Mouse (Mus musculus): Measurements from ENCODE around the gene 4921536K21Rik. TPM values are rescaled to one million over a fixed set of nuclear protein-coding genes. Genes with fewer than 3 reads are reported as not detected.
"Not testable (repeated sequence)": the region's sequence is repeated elsewhere in the genome, so short reads cannot be mapped to it uniquely, and the experiment has no call there.

Gene 4921536K21Rik
- under 1 TPM; 0.56 to 0.81 (median 0.70) TPM for total RNA-seq (2022)

DNA sequence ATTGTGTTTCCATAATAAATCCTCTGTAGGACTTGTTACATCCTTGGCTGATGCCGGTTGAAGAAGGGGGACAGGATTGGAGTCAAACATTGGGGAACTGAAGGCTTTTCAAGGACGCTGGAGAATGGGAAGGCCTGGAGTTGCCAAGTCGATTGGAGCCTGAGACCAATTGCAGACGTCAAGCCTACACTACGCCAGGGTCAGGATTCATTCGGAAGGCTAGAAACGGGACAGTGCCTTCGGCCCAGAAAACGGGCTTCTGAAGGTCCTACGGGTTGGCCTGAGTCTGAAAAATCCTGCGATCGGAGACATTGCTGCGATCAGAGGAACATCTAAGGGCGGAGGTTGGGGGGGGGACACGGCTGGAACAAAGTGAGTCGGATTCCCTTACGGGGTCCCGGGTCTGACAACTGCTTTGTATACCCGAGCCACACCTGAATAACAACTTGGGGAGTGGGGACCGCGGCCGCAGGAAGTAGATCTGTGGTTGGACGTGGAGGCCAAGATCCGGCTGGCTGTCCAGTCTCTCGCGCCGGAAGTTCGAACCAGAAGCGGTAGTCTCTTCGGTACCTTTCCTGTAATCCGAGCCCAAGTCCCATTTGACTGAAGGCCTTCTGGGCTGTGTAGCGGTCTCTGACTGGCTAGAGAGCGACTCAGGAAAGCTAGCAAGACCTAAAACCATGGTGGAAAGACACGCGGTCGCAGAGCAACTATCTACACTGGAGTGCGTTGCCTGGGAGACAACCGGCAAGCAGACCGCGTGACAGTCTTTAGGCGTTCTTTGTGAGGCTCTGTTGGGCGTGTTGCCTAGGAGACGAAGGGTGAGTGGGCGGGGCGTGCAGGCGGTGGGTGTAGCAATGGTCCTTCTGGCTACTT, at the start of gene 4921536K21Rik, which contains the start of gene Dusp18:
Gene 4921536K21Rik, minus strand, starts transcription at position 693 of the 876 bp plus-strand sequence.
Gene Dusp18, plus strand, starts transcription at position 835 of the 876 bp plus-strand sequence.
- peak; percentile 93 for DNase-seq

DNA sequence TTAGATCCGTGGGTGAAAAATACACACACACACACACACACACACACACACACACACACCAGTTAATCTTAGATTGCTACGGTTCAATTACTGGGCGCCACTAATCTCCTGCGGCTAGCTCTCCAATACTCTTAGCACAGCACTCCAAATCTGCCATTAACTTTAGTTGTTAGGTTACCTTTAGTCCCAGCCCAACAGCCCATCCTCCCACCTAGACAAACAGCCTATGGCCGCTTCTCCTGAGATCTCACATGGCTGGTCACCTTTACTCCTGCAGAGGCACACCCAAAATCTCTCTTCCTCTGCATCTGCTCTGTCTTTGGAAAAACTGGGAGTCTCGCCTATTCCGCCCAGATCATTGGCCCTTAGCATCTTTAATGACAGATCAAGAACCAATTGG, 46.5 kb upstream of the 4921536K21Rik start:
- DNase-seq: no peak

DNA sequence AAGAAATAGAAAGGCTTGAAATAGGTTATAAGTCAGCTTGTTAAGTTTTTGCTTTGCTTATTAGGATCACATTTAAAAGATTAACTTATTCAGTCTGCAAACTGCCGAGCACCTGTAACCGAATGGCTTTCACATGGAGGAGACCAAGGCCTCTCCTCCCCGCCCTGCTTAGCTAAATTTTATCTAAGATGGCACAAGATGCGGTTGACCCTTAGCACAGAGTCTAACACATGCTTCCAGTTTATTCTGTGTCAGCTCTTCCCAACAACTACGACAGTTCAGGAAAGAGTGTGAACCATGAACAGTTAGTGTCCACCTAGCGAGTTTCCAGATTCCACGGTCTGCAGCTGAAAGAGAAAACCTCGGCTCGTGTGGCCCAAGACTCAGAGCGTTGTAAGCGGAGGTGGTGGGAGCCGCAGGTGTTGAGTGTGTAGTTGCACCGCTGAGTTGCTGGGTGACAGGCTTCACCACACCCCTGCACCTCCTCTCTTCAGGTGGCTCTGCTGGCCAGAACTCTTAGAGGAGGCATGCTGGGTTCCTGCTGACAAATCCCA, 42.5 kb upstream of the 4921536K21Rik start:
- no peak for DNase-seq

DNA sequence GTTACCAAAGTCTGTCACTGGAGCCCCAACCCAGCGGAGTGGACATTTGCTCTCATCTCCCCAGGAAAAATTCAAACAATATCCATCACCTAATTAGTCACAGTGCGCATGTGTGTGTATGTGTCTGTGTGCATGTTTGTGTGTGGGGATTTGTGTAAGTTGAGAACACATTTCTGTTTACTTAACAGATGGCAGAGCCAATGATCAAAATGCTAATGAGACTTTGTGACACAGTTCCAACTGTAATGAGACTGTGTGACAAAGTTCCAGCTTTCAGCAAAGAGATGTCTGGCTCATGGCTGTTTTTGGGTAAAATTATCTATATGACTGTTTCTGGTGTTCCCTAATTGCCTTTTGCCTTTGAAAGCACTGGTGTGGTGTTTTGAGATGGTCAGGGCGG, 41.4 kb upstream of the 4921536K21Rik start:
- no peak for DNase-seq

DNA sequence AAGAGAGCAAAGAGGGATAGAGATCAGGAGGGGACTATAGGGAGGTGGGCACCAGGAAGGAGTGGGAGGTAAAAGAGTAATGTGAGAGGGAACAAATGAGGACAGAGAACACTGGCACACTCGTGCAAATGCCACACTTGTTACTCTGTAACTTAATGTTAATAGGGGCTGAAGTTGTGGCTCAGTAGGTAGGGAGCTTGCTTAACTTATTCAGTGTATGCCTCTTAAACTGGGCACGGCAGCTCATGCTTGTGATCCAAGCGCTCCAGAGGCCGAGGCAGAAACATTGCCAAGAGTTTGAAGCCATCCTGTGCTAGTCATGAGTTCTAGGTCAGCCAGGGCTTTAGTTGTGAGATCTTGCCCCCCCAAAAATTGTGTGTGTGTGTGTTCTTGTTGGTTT, 40.2 kb upstream of the 4921536K21Rik start:
- DNase-seq: no peak

DNA sequence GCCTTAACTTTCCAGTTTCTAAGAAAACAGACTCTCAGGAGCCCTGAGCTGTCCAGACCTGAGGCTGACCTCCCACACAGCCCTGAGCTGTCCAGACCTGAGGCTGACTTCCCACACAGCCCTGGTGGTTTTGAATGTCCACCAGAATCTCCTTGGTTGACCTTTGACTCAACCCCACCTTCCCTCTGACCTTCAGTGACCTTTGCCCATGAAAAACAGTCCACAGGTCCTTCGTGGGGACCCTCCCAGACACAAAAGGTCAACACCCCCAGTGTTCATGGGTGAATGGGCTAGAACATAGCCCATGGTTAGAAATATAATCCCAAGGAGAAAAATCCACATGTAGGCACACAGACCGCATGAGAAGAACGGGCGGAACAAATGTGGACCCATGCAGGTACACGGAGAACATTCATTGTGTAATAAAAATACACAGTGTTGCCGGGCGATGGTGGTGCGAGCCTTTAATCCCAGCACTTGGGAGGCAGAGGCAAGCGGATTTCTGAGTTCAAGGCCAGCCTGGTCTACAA, 38.9 kb upstream of the 4921536K21Rik start:
- no peak for DNase-seq

DNA sequence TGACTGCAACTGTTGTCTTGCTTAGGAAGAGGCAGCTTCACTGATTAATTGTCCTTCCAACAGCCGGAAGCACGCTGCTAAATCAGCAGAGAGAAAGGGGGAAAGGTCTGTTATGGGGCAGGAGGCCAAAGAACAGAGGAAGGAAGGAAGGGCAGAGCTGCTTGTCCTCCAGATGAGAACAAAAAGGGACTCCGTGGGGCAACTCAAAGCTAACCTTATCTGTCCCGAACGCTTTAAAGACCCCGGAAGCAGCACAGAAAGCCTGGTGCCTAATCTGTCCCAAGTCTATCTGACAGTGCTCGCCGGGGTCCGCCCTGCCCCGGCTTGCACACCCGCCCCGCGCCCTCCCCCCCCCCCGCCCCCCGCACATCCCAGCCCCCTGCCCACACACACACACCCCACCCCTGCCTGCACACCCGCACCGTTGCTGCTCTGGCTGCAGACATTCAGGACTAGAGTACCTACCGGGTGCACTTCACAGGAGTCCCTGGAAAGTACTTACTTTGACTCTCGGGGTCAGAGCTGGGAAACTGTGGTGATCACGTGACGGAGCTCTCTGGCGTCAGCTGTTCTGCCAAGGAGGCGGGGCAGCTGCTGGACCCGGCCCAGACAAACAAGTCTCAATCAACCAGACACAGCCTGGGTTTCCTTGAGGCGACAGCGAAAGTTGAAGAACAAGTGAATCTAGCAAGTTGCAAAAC, 36.8 kb upstream of the 4921536K21Rik start, which contains the start of gene Tcn2:
Gene Tcn2, minus strand, starts transcription at position 649 of the 701 bp plus-strand sequence.
- peak; percentile 91 for DNase-seq

DNA sequence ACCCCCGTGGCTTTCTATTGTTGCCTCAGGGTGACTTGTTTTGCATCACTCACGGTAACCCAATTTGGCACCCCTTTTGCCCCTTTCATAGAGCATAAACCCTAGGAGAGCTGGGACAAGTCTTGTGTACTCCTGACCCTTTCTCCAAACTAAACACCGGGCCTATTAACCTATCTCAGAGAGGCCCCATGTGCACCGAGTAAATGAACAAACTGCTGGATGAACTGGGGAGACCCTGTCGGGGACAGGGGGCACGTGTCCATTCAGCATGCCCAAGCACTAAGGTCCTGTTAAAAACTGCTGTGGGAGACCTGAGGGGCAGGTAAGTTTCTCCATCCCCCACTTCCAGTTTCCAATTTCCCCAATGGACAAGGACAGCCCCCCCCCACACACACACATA, 36.0 kb upstream of the 4921536K21Rik start:
- no peak for DNase-seq

DNA sequence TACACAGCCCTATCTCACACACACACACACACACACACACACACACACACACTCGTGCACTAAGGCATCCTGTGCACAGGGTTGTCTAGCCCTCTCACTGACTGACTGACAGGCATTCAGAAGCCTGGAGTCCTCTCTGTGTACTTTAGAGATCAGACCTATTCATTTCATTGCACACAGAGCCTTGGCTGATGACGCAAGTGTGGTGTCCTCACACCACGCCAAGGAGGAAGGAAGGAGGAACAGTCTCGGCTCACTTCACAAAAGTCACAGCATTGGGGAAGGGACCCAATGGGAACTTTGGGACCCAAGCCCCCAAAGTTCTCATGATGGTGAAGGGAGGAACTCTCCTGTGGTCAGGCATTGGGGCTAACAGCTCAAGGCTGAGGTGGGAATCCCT, 35.1 kb upstream of the 4921536K21Rik start:
- DNase-seq: no peak

DNA sequence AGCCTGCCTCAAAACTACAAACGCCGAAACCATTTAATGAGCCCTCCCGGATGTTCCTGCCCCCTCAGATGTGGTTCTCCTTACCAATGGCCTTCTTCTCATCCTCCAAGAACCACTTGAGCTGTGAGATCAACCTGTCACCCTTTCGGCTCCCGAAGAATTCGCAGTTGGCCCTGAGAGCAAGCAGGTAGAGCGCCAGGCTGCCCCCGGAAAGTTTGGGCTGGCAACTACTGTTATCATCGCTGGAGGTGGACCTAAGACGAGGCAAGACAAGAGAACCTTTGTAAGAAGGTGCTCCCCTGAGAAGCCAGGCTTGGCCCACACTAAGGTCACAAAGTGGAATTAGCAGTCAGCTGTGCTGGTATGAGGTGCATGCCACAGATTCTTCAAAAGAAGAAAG, 31.0 kb upstream of the 4921536K21Rik start:
- no peak for DNase-seq

DNA sequence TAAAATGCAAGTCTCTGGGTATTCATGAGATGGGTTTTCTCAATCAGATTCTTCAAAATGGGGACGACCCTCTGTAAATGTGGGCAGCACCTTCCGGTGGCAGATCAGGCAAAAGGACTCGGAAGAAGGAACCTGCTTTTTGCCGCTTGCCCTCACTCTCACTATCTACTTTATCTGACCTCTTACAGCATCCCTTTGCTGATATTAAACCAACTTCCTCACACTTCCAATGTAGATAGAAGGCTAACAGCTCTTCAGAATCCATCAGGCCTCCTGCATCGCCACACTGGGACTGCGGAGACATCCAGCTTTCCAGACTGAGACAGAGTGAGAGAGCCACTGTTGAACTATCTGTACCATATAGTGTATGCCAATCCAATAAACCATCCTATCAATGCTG, 27.8 kb upstream of the 4921536K21Rik start:
- DNase-seq: no peak

DNA sequence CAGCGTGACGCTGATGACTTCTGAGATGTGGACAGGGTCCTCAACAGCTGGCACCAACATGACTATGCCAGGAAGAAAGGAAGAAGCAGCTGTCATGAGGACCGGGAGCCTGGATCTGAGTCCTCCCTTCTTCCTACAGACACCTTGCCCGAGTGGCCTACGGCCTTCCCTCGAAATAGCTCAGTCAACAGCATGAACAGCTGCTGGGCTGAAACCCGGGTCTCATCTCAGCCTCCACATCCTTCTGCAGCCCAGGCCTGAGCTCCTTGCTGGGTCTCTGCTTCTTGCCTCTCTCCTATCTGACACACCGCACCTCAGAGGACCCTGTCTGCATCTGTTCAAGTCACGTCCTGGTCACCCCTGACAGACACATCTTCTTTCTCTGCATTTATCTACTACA, 27.2 kb upstream of the 4921536K21Rik start:
- DNase-seq: no peak

DNA sequence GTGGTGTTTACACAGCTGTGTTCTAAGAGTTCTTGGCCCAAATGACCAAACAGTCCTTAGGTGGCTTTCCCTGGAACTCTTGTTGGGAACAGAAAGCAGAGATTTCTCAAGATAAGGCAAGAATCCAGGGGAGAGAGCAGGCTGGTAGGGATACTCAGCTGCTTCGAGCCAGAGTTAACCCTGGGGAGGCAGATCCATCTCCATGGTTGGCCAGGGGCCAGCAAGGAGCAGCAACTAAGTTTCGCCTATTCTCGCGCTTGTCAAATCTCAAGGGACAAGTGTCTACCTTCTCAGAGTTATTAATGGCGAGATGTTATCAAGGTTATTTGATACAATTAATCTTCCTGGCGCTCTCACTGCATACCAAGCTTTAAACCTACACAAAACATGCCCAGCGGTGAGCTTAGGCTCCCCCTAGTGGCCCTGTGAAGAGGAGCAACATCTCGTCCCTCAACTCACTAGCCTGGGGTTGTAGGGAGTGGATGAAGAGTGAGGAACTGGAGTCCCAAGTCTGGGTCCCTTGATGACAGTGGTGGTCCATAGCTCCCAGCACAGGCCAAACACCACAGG, 26.5 kb upstream of the 4921536K21Rik start:
- DNase-seq: no peak

DNA sequence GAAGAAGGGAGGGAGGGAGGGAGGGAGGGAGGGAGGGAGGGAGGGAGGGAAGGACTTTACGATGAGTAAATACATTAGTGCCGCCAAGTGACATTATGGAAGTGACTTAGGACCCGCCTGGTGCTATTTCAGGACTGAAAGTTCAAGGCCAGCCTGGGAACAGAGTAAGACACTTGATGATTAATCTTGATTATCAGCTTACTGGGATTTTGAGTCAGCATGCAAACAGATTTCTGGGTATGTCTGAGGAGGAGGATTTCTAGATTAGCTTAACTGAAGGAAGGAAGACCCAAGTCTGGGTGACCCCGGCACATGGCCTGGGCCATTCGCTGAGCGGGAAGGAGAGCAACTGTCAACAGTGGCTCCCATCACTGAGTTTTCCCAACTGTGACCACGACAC, 25.6 kb upstream of the 4921536K21Rik start:
- peak; percentile 59 for DNase-seq

DNA sequence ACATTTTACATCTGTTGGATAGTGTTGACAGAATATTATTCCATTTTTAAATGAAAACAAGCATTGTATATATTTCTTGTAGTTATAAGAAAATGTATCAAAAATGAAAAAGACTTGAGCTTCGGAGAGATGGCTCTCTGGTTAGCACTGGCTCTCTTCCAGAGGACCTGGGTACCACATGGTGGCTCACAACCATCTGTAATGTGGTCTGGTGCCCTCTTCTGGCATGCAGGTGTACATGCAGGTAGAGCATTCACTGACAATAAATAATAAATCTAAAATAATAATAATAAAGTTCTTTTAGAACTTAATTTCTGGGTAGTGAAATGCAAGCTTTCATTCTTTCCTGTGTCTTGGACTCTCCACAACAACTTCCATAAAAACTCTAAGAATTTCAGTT, 23.8 kb upstream of the 4921536K21Rik start:
- DNase-seq: no peak

DNA sequence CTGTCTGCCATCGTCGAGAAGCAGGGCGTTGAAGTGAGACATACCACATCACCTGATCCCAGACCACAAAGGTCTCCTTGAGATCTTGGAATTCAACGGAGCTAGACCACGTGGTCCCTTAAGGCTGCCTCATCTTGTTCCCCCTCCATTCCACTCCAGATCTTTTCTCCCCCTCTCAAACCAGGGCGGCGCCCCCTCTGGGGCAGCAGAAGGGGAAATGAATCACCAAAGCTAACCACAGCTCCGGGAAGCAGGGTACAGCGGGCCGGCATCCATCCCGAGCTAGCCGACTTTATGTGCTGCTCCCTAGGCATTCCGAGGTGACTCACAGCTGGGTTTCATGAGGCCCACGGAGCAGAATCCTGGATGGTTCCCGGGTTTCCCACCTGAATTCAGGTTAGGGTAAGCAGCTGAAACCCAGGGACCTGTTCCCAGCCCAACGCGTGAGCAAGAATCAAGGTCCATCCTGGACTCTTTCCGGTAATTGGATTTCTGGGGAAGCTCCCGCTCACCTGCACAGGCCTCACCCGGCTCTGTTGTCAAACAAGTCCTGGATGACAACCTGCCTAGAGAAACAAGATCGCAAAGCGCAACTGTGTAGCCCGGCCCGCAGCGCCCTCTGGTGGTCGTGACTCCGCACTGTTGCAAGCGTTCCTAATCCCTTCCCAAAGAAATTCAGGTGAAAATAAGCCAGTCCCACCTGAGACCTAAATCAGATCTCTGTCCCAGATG, 19.4 kb upstream of the 4921536K21Rik start, which contains the start of gene Slc35e4:
Gene Slc35e4, minus strand, starts transcription at position 556 of the 732 bp plus-strand sequence.
- peak; percentile 59 for DNase-seq

DNA sequence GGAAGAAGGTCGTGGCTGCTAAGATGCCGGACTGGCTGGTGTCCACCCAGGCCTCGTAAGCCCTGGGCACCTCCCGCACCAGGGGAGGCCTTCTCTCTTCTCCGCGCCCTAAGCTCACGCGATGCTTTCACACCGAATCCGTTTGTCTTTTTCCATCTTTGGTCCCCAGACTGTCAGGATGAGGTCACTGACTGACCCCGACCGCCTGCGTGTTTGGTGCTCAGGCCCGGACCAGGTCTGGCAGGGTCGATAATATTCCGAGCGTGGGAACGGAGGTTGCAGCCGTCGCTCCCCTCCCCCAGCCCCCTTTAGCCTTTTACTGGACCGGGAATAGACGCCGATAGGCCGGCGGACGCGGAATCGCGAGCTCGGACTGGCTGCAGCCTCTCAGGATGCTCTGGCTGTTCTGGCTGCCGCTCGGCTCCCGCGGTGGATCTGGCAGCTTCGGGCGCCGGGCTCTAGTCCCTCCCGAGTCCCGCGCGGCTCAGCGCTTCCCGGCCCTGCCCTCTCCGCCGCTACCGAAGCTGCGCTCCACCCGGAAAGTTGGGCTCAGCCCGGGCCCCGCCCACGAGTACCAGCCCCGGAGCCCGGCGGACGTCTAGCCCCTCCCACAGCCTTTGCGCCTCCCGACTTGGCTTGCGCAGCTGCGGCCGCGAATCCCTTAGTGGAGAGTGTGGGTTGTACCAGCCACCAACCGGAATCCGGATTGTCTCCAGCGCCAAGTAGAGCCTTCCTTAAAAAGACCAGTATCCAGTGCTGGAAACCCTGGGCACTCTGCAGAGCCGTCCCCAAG, 18.6 kb upstream of the 4921536K21Rik start:
- peak; percentile 93 for DNase-seq

DNA sequence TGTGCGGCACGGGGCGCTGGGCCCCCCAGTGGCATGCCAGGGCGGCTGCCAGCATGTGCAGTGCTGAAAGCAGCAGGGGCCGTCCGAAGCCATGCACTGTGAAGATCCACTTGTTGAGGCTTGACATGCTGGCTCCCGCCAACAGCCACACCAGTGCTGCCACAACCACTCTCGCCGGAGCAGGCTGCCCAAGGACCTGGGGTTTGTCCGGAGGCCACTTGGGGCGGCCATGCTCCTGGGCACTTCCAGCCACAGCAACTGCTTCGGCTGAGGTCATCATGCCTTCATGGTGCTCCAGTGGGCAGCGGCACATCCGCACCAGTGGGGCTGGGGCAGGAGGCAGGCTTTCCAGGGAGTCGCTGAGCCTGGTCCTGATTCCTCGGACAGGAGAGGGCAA, 18.0 kb upstream of the 4921536K21Rik start:
- DNase-seq: no peak

DNA sequence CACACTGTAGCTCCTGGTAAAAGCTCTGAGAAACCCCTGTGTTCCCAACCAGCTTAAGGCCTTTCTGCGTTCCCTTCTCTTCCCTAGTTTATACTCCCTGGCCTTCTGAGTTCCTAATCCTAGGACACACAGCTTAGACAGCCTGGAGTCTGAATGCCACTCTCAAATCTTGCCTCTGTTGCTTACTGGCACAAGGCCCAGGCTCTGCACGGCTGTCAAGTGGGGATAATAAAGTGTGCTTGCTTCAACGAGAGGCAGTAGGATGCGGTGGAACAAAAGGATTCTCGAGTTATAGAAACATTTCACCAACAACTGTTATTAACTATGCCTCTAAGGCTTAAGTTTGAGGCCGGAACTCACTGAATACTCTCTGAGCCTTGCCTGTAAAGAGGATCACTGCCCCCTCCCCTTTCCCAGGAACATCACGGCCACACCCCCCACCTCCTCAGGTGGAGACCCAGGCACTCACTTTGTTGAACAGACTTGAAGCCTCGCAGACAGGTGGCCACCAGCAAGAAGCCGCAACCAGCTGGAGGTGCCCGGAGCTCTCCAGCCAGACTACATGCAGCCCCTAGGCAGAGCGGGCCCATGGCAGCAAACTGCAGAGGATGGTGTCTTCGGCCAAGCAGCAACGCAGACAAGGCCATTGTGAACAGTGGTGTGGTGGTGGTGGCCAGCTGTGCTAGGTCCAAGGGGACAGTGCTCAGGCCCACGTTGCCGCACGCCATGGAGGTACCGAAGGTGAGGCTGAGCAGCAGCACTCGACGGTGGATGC, 17.4 kb upstream of the 4921536K21Rik start:
- no peak for DNase-seq

DNA sequence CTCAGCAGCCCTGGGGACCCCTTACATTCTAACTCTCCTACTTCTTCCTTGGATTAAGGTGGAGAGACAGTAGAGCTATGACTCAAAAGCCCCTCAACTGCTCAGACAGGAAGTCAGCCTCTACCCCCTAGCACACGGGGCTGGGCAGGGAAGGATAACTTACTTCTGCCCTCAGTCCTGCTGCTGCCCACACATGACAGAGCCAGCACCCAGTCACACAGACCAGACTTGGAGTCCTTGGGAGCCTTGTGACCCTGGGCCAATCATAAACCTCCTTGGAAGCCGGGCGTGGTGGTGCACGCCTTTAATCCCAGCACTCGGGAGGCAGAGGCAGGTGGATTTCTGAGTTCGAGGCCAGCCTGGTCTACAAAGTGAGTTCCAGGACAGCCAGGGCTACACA, 16.5 kb upstream of the 4921536K21Rik start:
- not testable (repeated sequence) for DNase-seq
